Mouse (Mus musculus): ENCODE measurements at regions not wholly inside any gene's neighbourhood (a gene's known extent, or its start where the extent isn't known, plus 50 kb on each side); places are given as distances from the start of the nearest gene placed in this dataset.
"Not testable (repeated sequence)": the region's sequence is repeated elsewhere in the genome, so short reads cannot be mapped to it uniquely, and the experiment has no call there.

- peak; percentile 14 for DNase-seq (ENCODE audit: low spot score)
These were observed 339.2 kb downstream of the Adam3 start for GRCm38 (mm10) chr8:24386462-24386861.

GRCm38 (mm10) chr8:24383963-24384435, 341.7 kb downstream of the Adam3 start:
- no peak for DNase-seq (ENCODE audit: low spot score)

GRCm38 (mm10) chr8:24383130-24383962, 342.3 kb downstream of the Adam3 start:
- DNase-seq (ENCODE audit: low spot score) = no peak

GRCm38 (mm10) chr8:24381666-24382253, 343.9 kb downstream of the Adam3 start:
- DNase-seq (ENCODE audit: low spot score) = no peak

- no peak for DNase-seq (ENCODE audit: low spot score)
These were observed 347.6 kb downstream of the Adam3 start for GRCm38 (mm10) chr8:24378070-24378469.

- DNase-seq (ENCODE audit: low spot score) = not testable (repeated sequence)
These were observed 348.8 kb downstream of the Adam3 start for GRCm38 (mm10) chr8:24376846-24377245.

- no peak for DNase-seq (ENCODE audit: low spot score)
These were observed 351.1 kb downstream of the Adam3 start for GRCm38 (mm10) chr8:24374503-24374902.

GRCm38 (mm10) chr8:24372068-24372467, 353.6 kb downstream of the Adam3 start:
- no peak for DNase-seq (ENCODE audit: low spot score)

GRCm38 (mm10) chr8:24366000-24366399, 359.7 kb downstream of the Adam3 start:
- DNase-seq (ENCODE audit: low spot score) = no peak

GRCm38 (mm10) chr8:24364685-24365084, 361.0 kb downstream of the Adam3 start:
- DNase-seq (ENCODE audit: low spot score) = no peak

- no peak for DNase-seq (ENCODE audit: low spot score)
These were observed 366.5 kb downstream of the Adam3 start for GRCm38 (mm10) chr8:24359022-24359600.

- DNase-seq (ENCODE audit: low spot score) = no peak
These were observed 370.5 kb downstream of the Adam3 start for GRCm38 (mm10) chr8:24355146-24355545.

GRCm38 (mm10) chr8:24353842-24354241, 371.8 kb downstream of the Adam3 start:
- no peak for DNase-seq (ENCODE audit: low spot score)

- no peak for DNase-seq (ENCODE audit: low spot score)
These were observed 373.3 kb downstream of the Adam3 start for GRCm38 (mm10) chr8:24352322-24352721.

GRCm38 (mm10) chr8:24351760-24352159, 373.9 kb downstream of the Adam3 start:
- no peak for DNase-seq (ENCODE audit: low spot score)

- DNase-seq (ENCODE audit: low spot score) = no peak
These were observed 379.1 kb downstream of the Adam3 start for GRCm38 (mm10) chr8:24346390-24347113.

- no peak for DNase-seq (ENCODE audit: low spot score)
These were observed 387.0 kb downstream of the Adam3 start for GRCm38 (mm10) chr8:24338694-24339093.

- DNase-seq (ENCODE audit: low spot score) = no peak
These were observed 388.0 kb downstream of the Adam3 start for GRCm38 (mm10) chr8:24337635-24338034.

GRCm38 (mm10) chr8:24335709-24336108, 389.9 kb downstream of the Adam3 start:
- DNase-seq (ENCODE audit: low spot score) = no peak

- no peak for DNase-seq (ENCODE audit: low spot score)
These were observed 391.9 kb downstream of the Adam3 start for GRCm38 (mm10) chr8:24333705-24334104.

- no peak for DNase-seq (ENCODE audit: low spot score)
These were observed 414.8 kb downstream of the Adam3 start for GRCm38 (mm10) chr8:24310893-24311292.

- DNase-seq (ENCODE audit: low spot score) = no peak
These were observed 431.1 kb downstream of the Adam3 start for GRCm38 (mm10) chr8:24294565-24294964.
